Mouse (Mus musculus) intestine, postnatal 0 days (tissue): Measurements from ENCODE around the gene Tec. TPM values are rescaled to one million over a fixed set of nuclear protein-coding genes. Genes with fewer than 3 reads are reported as not detected.
A peak's percentile ranks its signal among the peaks of the same experiment; 100 is the strongest.

Source experiments
- ATAC-seq: fragments of 200-750 bp; cut with Nextera tagmentation; 2 replicates; pipeline ENCODE4 v1.8.0; 2017; ENCODE audit warnings: mild to moderate bottlenecking, moderate TSS enrichment, moderate library complexity
- H3K27ac ChIP-seq: fragments of 300-500 bp; sonication (generic); 2 replicates; pipeline ENCODE4 v1.5.1; 2014; ENCODE audit warnings: mild to moderate bottlenecking, low read depth, low read length, moderate library complexity
- H3K27me3 ChIP-seq: fragments of 300-500 bp; sonication (generic); replicated peaks from 2 replicates; pipeline ENCODE4 v1.6.1; 2014; ENCODE audit warnings: low read length, mixed read lengths; ENCODE audit not compliant: control insufficient read depth, insufficient read depth
- H3K36me3 ChIP-seq: fragments of 300-500 bp; sonication (generic); 2 replicates; pipeline ENCODE4 v1.6.1; 2014; ENCODE audit warnings: mild to moderate bottlenecking, moderate library complexity; ENCODE audit not compliant: control insufficient read depth, insufficient read depth
- H3K4me1 ChIP-seq: fragments of 300-500 bp; sonication (generic); replicated peaks from 2 replicates; pipeline ENCODE4 v1.6.1; 2014; ENCODE audit warnings: antibody characterized with exemption, low read length, mixed read lengths; ENCODE audit not compliant: control insufficient read depth, insufficient read depth
- H3K4me2 ChIP-seq: fragments of 300-500 bp; sonication (generic); replicated peaks from 2 replicates; pipeline ENCODE4 v1.6.1; 2014; ENCODE audit warnings: low read depth, mild to moderate bottlenecking, moderate library complexity
- H3K4me3 ChIP-seq: fragments of 300-500 bp; sonication (generic); 2 replicates; pipeline ENCODE4 v1.5.1; 2014; ENCODE audit warnings: low read depth, low read length
- H3K9ac ChIP-seq: fragments of 300-500 bp; sonication (generic); 2 replicates; pipeline ENCODE4 v1.6.1; 2014; ENCODE audit warnings: mild to moderate bottlenecking, low read depth, low read length
- H3K9me3 ChIP-seq: fragments of 300-500 bp; sonication (generic); 2 replicates; pipeline ENCODE4 v1.6.1; 2016; ENCODE audit warnings: mixed run types; ENCODE audit not compliant: control insufficient read depth
- CTCF ChIP-seq: sonication (generic); IDR thresholded peaks from 2 replicates; pipeline ENCODE4 v1.5.1; 2016; ENCODE audit warnings: low read depth, mild to moderate bottlenecking, control low read depth, antibody characterized with exemption, moderate library complexity
- WGBS: fragments of 180-500 bp; shearing (Covaris S2); extraction: QIAGEN DNeasy Blood & Tissue Kit; methylation state at CpG from one replicate; pipeline ENCODE4 v1.1.7; 2014; 5-methylcytosine and 5-hydroxymethylcytosine counted together
- polyA plus RNA-seq: library from polyadenylated mRNA; unstranded; fragments of >200 nt; fragmentation: Nextera tagmentation; extraction: Ambion mirVana; gene quantifications from 2 replicates; pipeline ENCODE4 v1.2.1, GENCODE M21; 2015

Tec gene
- polyA plus RNA-seq, 1 experiment from 2014 or later, result 12.4 TPM

DNA sequence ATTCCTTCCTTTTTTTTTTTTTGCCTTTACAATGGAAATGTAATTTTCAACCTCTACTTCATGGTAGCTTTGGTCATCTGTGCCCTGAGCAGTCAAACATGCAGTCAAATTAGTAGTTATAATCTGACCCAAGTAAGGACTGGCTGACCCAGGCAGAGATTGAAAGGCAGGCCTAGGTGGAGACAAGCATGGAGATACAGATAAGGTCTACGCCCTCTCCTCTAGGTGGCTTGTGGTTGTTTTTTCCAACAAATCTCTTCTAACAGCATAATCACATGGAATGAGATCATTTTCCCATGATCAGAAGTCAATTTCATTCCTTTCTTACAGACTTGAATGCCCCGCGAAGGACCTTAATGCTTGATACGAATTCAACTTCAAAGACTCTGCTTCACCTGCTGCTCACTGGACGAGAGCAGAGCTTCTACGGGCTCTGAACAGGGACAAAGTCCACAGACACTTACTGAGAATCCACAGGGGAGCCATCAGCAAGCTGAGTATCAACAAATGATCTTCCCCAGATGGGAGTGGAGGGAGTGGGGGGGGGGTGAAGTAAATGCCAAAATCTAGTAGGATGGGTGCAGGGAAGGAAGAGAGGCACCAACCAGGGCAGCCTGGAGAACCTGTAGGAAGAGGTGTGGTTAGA is 1.9 kb downstream of the Tec start:
- no peaks in the 10 kb centered on the region; the same call in 1 of the 2 replicates for H3K4me1 ChIP-seq
- H3K9me3 ChIP-seq, result 0 out of 2 replicates have a peak, but pooled peaks cover 4% of the 10 kb centered on the region
- H3K27me3 ChIP-seq, result no peaks in the 10 kb centered on the region
- 28% methylated on average over 6 of the region's 6 CpGs for WGBS
- 0 out of 2 replicates have a peak, but pooled peaks have one; percentile 12 for ATAC-seq
- H3K4me3 ChIP-seq, result peak overlapping the region; percentile 56; the same call in 1 of the 2 replicates
- H3K4me2 ChIP-seq, result peak overlapping the region; percentile 84
- H3K9ac ChIP-seq, result no peak overlapping the region
- no peak for TF ChIP-seq CTCF
- peak overlapping the region; percentile 83 for H3K27ac ChIP-seq
- 0 out of 2 replicates have a peak, but pooled peaks cover 4% of the 10 kb centered on the region for H3K36me3 ChIP-seq

DNA sequence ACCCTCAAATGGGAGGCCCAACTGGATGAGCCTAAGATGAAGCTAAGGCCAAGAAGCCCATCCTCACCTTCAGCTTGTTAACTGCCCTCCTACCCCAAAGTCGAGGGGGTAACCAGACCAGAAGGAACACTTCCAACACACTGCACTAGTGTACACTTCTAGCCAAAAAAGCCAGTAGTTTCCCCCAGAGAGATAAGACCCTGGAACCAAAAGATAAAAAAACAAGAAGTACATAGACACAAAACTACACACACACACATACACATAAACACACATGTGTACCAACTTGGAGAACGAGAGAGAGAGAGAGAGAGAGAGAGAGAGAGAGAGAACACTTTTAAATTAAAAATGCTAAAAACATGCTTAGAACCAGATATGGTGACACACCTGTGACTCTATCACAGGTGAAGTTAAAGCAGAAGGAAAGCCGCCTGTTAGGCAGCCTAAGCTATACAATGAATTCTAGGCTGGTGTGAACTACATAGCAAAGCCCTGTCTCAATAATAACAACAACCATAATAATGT is 3.6 kb downstream of the Tec start:
- no peak for TF ChIP-seq CTCF
- ATAC-seq, result no peak
- no peak overlapping the region for H3K4me2 ChIP-seq
- WGBS, result 79% methylated on average over 3 of the region's 3 CpGs
- H3K9ac ChIP-seq, result no peak overlapping the region
- no peak overlapping the region for H3K4me3 ChIP-seq
- H3K27me3 ChIP-seq, result no peaks in the 10 kb centered on the region
- no peaks in the 10 kb centered on the region; the same call in 1 of the 2 replicates for H3K4me1 ChIP-seq
- no peaks in the 10 kb centered on the region for H3K9me3 ChIP-seq
- H3K36me3 ChIP-seq, result 0 out of 2 replicates have a peak, but pooled peaks cover 4% of the 10 kb centered on the region
- no peak overlapping the region for H3K27ac ChIP-seq

DNA sequence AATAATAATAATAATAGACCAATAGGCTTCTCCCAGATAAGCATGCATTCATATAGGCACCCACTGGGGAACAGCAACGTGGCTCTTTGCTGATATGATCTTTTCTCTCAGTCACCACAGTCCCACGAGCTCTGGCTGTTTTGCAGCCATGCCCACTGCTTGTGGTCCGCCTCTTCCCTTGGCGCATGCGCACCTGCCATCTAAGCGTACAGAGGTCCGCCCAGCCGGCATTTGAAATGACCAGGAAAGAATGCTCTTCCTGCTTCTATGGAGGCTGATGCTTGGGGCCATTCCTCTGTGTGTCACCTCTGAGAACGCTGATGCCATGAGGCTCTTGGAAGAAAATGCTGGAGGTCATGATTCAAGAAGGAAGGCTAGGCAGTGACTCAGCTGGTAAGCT is 5.1 kb downstream of the Tec start:
- Histone ChIP-seq H3K27me3 (no peaks in the 10 kb centered on the region), H3K27ac (no peak overlapping the region), H3K36me3 (0 out of 2 replicates have a peak, but pooled peaks cover 4% of the 10 kb centered on the region), H3K9ac (no peak overlapping the region), H3K4me1 (no peaks in the 10 kb centered on the region; the same call in 1 of the 2 replicates), H3K4me2 (no peak overlapping the region), H3K4me3 (no peak overlapping the region), H3K9me3 (no peaks in the 10 kb centered on the region)
- 74% methylated on average over 9 of the region's 9 CpGs for WGBS
- TF ChIP-seq CTCF, result no peak
- no peak for ATAC-seq

DNA sequence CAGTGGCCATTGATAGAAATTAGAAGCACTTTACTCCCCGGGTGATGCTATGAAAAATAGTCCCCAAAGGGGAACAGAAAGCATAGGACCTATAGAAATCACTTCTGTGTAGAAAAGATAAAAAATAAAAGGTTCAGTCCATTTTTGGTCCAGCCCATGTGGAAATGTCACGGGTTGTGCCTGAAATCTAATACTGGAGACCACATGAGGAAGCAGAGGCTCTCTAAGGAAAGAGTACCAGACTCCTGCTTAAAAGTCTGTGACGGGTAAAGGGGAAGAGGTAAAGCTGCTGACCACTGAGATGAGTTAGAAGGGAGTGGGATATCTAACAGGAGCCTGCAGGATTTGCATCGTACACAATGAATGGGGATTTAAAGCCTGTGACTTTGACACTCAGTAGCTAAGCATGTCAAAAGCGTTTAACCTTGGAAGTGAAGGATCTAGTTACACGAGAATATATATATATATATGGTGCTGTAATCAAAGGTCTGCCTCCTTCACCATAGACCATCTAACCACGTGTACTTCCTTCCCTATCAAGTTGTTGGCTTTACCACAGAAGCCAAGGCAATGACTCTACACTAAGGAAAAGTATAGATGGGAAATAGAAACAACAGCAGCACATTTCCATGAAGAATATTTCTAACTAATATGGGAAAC is 6.4 kb downstream of the Tec start:
- Histone ChIP-seq H3K27me3 (no peaks in the 10 kb centered on the region), H3K4me3 (no peak overlapping the region), H3K27ac (no peak overlapping the region; the same call in 1 of the 2 replicates), H3K36me3 (0 out of 2 replicates have a peak, but pooled peaks cover 4% of the 10 kb centered on the region), H3K9me3 (no peaks in the 10 kb centered on the region), H3K4me1 (no peaks in the 10 kb centered on the region; the same call in 1 of the 2 replicates), H3K9ac (no peak overlapping the region), H3K4me2 (no peak overlapping the region)
- 78% methylated on average over 7 of the region's 7 CpGs for WGBS
- ATAC-seq, result no peak
- TF ChIP-seq CTCF, result no peak

DNA sequence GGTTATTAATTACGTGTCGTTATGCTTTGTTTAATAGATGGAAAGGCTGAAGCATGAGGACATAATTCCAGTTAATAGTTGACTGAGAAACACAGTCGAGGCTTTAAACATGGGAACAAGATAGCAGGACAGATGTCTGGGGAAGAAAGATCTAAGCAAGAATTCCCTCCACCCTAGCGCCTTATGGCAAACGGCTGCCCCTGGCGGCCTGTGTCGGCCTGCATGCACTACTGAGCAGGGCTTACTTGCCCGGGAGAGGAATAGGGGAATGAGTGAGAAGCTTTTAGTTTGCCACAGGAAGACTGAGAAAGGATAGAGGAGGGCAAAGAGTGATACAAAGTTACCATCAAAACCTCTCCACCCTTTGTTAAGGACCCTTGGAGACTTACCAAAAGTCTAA is 7.4 kb downstream of the Tec start:
- peak; percentile 33 for TF ChIP-seq CTCF
- no peak overlapping the region for H3K27ac ChIP-seq
- ATAC-seq, result no peak
- H3K36me3 ChIP-seq, result 0 out of 2 replicates have a peak, but pooled peaks cover 4% of the 10 kb centered on the region
- no peaks in the 10 kb centered on the region for H3K9me3 ChIP-seq
- no peaks in the 10 kb centered on the region for H3K27me3 ChIP-seq
- WGBS, result 45% methylated on average over 8 of the region's 8 CpGs
- H3K4me1 ChIP-seq, result no peaks in the 10 kb centered on the region; the same call in 1 of the 2 replicates
- no peak overlapping the region for H3K4me3 ChIP-seq
- no peak overlapping the region for H3K9ac ChIP-seq
- no peak overlapping the region for H3K4me2 ChIP-seq

DNA sequence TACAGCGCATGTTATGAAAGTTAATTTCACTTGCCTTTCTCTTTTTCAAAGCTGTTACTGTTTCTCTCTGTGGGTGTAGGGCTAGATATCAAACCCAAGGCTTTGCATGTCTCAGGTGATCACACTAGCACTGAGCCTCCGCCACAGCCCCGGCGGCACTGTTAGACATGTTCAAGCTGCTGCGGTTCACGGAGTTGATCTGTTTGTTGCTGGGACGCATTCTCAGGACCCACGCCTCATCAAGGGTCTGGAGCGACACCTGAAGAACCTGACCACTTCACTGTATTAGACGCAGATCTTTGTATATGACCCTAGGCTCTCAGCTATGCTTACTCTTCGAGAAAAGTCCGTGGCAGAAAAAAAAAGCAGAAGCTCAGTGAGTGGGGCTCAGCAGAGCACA is 10.0 kb downstream of the Tec start:
- WGBS, result 89% methylated on average over 12 of the region's 12 CpGs
- H3K27me3 ChIP-seq, result no peaks in the 10 kb centered on the region
- H3K4me3 ChIP-seq, result no peak overlapping the region
- H3K4me1 ChIP-seq, result peaks cover 7% of the 10 kb centered on the region
- no peak overlapping the region for H3K9ac ChIP-seq
- ATAC-seq, result no peak
- no peak overlapping the region for H3K4me2 ChIP-seq
- H3K27ac ChIP-seq, result no peak overlapping the region
- TF ChIP-seq CTCF, result no peak
- H3K9me3 ChIP-seq, result no peaks in the 10 kb centered on the region
- H3K36me3 ChIP-seq, result 0 out of 2 replicates have a peak, but pooled peaks cover under 1% of the 10 kb centered on the region
